Mouse (Mus musculus) E14TG2a.4 (cell line): ENCODE measurements around the gene Rmi1.

ENCODE experiments used
- H3K27me3 ChIP-seq: 2 replicates; pipeline ENCODE4 v1.6.1; 2014; ENCODE audit warnings: low read length, control low read depth; ENCODE audit not compliant: insufficient read depth
- H3K36me3 ChIP-seq: 2 replicates; pipeline ENCODE4 v1.6.1; 2014; ENCODE audit warnings: low read length, control low read depth; ENCODE audit not compliant: insufficient read depth
- H3K4me1 ChIP-seq: replicated peaks from 2 replicates; pipeline ENCODE4 v1.6.1; 2014; ENCODE audit warnings: low read depth, low read length, control low read depth
- H3K4me3 ChIP-seq: replicated peaks from 2 replicates; pipeline ENCODE4 v1.5.1; 2014; ENCODE audit warnings: mild to moderate bottlenecking, low read length
- H3K9me3 ChIP-seq: 2 replicates; pipeline ENCODE4 v1.6.1; 2014; ENCODE audit warnings: low read length, control low read depth
- CTCF ChIP-seq: conservative IDR thresholded peaks from 2 replicates; pipeline ENCODE4 v1.5.1; 2014; ENCODE audit warnings: low read length
- NANOG ChIP-seq: IDR thresholded peaks from 2 replicates; pipeline ENCODE4 v1.6.1; 2014; ENCODE audit warnings: borderline replicate concordance, low read length, mixed read lengths
- POU5F1 ChIP-seq: IDR thresholded peaks from 2 replicates; pipeline ENCODE4 v1.6.1; 2014; ENCODE audit warnings: low read length, borderline replicate concordance

Rmi1 gene

DNA sequence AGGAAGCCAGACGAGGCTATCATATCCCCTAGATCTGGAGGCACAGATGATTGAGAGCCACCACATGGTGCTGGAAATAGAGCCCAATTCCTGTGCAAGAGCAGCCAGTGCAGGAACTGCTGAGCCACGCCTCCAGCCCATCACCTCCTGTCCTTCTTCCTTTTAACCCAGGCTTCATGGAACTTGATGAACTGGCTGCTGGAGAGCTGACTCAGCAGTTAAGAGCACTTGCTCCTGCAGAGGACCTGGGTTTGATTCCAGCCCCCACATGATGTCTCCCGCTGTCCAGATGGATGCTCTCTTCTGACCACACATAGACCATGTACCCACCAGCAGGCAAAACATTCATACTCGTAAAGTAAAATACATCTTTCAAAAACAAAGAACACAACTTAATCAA is 33.2 kb upstream of the Rmi1 start:
- TF ChIP-seq POU5F1 (no peak), NANOG (no peak), CTCF (no peak)
- Histone ChIP-seq H3K27me3 (no peaks in the 10 kb centered on the region), H3K9me3 (no peaks in the 10 kb centered on the region), H3K36me3 (no peaks in the 10 kb centered on the region), H3K4me3 (no peak overlapping the region), H3K4me1 (peaks cover 24% of the 10 kb centered on the region)

DNA sequence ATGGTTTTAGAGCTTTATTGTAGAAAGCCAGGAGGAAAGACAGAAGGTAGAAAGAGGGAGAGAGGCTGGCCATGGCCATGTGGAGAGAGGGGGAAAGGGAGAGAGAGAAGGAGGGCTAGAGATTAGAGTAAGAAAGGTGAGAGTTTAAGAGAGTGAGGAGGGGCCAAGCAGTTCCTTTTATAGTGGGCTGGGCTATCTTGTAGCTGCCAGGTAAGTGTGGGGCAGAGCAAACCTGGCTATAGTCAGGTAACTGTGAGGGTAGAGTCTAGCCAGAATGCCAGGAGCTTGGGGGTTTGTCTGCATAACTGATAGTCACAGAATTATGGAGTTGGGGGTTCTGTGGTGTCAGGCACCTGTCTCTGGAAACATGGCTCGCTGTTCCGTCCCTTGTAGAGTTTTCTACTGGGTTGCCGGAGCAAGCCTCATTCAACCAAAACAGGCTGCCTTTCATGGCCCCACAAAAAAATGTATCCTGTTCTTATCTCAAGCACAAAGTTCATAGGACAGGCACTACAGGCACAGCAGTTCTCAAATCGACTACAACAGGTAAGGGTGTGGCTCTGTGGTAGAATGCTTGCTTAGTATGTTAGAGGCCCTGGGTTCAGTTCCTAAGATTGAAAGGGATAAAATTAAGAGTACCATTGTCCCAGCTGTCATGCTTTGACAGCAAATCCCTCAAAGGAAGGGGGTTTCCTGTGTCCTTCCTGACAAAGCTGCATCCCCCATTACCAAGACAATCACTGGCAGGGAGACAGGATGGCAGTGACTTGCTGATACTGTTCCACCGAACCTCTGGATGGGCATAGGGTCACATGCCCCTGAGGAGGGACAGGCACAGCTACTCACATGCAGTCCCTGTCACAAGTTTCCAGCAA is 29.5 kb upstream of the Rmi1 start:
- Histone ChIP-seq H3K27me3 (no peaks in the 10 kb centered on the region), H3K4me1 (peaks cover 6% of the 10 kb centered on the region; the same call in 1 of the 2 replicates), H3K36me3 (no peaks in the 10 kb centered on the region), H3K4me3 (no peak overlapping the region), H3K9me3 (peaks cover 15% of the 10 kb centered on the region)
- no peak for TF ChIP-seq CTCF
- TF ChIP-seq NANOG, result no peak
- no peak for TF ChIP-seq POU5F1

DNA sequence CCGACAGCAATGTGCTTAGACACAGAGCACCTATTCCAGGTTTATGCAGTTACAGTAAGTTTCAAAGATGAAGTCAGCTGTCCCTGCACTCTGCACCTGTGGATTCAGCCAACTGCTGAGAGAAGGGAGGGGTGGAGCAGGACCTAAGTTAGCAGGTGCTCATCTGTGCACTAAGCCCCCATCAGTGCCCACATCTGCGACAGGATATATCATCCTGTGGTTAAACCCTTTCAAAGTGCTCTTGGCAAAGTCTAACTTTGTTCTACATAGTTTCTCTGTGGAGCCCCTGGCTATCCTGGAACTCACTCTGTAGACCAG is 28.9 kb upstream of the Rmi1 start:
- Histone ChIP-seq H3K27me3 (no peaks in the 10 kb centered on the region), H3K4me1 (peaks cover 3% of the 10 kb centered on the region; the same call in 1 of the 2 replicates), H3K9me3 (peaks cover 15% of the 10 kb centered on the region), H3K4me3 (no peak overlapping the region), H3K36me3 (no peaks in the 10 kb centered on the region)
- TF ChIP-seq NANOG (no peak), CTCF (no peak), POU5F1 (no peak)

DNA sequence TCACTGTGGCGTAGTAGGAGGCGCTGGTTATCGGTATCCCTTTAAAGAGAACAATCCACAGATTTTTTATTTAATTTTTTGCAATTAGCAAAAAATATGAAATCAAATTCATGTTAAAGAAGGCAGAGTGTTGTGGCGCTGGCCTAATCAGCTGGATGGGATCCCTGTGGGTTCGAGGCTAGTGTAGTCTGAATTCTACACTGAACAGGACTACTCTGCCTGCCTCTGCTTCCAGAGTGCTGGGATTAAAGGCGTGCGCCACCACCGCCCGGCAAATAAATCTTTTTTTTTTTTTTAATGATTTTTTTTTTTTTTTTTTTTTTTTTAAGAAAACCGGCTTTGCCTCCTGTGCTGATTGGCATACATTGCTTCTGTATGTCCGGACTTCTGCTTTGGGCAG is 17.7 kb upstream of the Rmi1 start:
- Histone ChIP-seq H3K9me3 (peaks cover 36% of the 10 kb centered on the region), H3K27me3 (0 out of 2 replicates have a peak, but pooled peaks cover 5% of the 10 kb centered on the region), H3K4me3 (peak overlapping the region; percentile 84), H3K4me1 (peaks cover 22% of the 10 kb centered on the region), H3K36me3 (peaks cover 33% of the 10 kb centered on the region)
- TF ChIP-seq POU5F1 (no peak), CTCF (no peak), NANOG (no peak)

DNA sequence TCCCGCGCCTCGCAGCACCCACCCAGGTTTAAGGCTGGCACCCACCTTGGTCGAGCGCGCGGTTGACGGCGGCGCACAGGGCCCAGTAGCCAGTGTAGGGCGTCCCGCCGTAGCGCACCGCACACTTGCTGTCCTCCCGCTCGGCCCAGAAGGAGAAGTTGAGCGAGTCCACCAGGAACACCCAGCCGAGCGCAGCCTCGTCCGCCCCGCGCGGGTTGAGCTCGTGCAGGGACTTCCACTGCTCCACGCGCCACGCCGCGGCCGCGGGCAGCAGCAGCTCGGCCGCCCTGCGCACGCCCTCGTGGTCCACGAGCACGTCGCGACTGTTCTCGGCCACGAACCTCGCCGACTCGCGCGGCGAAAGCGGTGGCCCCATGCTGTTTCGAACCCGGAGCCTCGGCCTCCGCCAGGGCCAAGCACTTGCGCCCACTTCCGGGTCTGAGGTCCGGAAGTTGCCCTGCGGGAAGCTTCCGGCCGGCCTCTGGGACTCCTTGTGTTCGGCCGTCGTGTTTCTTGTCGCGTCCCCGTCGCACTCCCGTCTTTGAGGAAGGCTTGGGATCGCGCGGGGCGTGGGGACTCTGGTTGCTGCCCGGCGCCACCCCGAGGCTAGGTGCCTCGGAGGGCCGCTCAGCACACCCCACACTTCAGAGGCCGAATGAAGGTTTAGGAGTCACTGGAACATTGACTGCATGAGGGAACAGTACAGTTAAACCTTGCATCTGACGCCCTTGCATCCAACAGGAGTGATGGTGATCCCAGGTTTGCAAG is 17.1 kb upstream of the Rmi1 start, which contains the start of gene 2210016F16Rik:
Gene 2210016F16Rik, minus strand, starts transcription at position 447 of the 768 bp plus-strand sequence.
- peaks cover 30% of the 10 kb centered on the region for H3K9me3 ChIP-seq
- H3K4me3 ChIP-seq, result peak within 1 kb of the TSS; percentile 84
- 0 out of 2 replicates have a peak, but pooled peaks cover 5% of the 10 kb centered on the region for H3K27me3 ChIP-seq
- H3K36me3 ChIP-seq, result peaks cover 38% of the 10 kb centered on the region
- TF ChIP-seq POU5F1 (no peak), NANOG (no peak), CTCF (no peak)
- H3K4me1 ChIP-seq, result peaks cover 22% of the 10 kb centered on the region

DNA sequence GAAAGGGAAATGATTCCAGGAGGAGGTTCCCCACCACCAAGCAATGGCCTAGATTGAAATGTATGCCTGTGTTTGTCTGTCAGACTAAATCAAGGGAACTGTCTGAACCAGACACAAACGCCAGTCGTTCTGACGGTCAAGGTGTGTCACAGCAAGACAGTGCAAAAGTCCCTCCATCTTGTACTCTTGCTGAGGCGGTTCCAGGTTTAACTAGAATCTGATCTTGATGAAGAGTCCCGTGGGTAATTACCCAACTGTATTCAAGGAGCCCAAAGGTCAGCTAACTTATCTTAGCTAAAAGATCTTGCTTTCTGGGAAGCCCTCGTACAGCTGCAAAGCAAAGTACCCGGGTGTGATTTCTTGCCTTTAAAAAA is 16.5 kb upstream of the Rmi1 start:
- Histone ChIP-seq H3K36me3 (peaks cover 43% of the 10 kb centered on the region), H3K27me3 (0 out of 2 replicates have a peak, but pooled peaks cover 5% of the 10 kb centered on the region), H3K4me1 (peaks cover 22% of the 10 kb centered on the region), H3K4me3 (peak overlapping the region; percentile 84), H3K9me3 (peaks cover 24% of the 10 kb centered on the region)
- TF ChIP-seq NANOG, result no peak
- TF ChIP-seq POU5F1, result no peak
- no peak for TF ChIP-seq CTCF

DNA sequence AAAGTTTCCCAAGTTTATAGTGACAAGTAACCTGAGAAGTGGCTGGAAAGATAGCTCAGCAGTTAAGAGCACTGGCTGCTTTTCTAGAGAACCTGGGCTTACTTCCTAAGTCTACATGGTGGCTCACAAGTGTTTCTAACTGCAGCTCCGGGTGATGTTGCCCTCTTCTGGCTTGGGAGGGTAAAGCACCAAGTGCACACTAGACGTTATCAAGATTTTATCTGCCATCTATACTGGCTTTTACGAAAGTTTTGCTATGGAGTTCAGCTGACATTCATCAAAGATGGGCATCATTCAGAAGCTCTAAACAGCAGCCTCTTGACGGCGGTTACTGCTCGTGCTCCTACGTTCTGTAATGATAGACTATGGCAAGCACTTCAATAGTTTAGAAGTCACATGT is 14.1 kb upstream of the Rmi1 start:
- Histone ChIP-seq H3K4me3 (no peak overlapping the region), H3K36me3 (peaks cover 42% of the 10 kb centered on the region), H3K9me3 (peaks cover 2% of the 10 kb centered on the region; the same call in 1 of the 2 replicates), H3K4me1 (peaks cover 22% of the 10 kb centered on the region), H3K27me3 (0 out of 2 replicates have a peak, but pooled peaks cover 5% of the 10 kb centered on the region)
- peak; percentile 78 for TF ChIP-seq CTCF
- TF ChIP-seq NANOG, result no peak

DNA sequence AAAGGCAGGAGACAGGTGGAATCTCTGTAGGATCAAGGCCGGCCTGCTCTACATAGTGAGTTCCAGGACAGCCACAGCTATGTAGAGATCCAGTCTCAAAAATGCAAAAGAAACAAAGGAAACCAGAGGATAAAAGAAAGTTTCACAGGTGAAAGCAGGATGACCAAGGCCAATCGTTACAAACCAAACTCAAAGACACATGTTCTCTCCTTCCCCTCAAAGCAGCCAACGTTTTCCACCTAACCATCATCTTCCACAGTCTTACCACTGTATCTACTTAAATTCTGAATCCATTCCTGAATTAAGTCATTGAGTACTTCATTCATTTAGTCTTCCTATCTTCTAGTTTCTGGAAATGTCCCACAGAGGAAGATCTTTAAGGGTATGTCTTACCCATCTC is 13.7 kb upstream of the Rmi1 start:
- no peak overlapping the region for H3K4me3 ChIP-seq
- peaks cover 43% of the 10 kb centered on the region for H3K36me3 ChIP-seq
- H3K4me1 ChIP-seq, result peaks cover 22% of the 10 kb centered on the region
- H3K9me3 ChIP-seq, result no peaks in the 10 kb centered on the region
- H3K27me3 ChIP-seq, result 0 out of 2 replicates have a peak, but pooled peaks cover 5% of the 10 kb centered on the region
- TF ChIP-seq POU5F1 (no peak), CTCF (no peak), NANOG (no peak)
